Mouse (Mus musculus) embryonic stem cell, embryonic (primary cell): ENCODE data around the gene Fam172a.

Experiments
- CTCF ChIA-PET, 4 experiments: fragments of 300-600 bp in 2 of 4; fragments of 350-600 bp in 2 of 4; sonication (Branson Sonifier 250); formaldehyde crosslinking; loops; one replicate each; lab custom pipeline; 2022; ENCODE audit warnings: inconsistent platforms in 2 of 4; lab: Charles Lee
- POLR2A ChIA-PET, 4 experiments: fragments of 300-600 bp in 2 of 4; fragments of 350-600 bp in 2 of 4; sonication (Branson Sonifier 250); formaldehyde crosslinking; loops; one replicate each; lab custom pipeline; 2022; ENCODE audit warnings: antibody characterized with exemption in 4 of 4, inconsistent platforms in 1 of 4; lab: Charles Lee

Gene Fam172a

DNA sequence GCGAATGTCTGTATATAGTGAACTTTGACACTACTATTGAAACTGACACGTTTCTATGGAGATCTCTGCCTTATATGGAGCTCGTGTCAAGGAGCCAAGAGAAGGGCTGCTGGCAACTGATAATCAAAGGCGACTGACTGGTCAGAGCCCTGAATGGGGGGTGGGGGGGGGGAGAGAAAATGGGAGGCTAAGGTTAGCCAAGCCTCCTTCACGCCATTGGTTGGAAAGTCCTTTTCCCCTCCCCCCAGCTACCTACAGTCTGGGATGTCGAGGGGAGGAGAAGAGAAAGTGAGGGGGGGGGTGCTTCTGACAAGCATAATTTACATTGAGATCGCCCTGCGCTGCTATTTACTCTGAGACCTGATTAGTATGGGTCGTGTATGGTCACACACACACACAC is 498.6 kb downstream of the Fam172a start:
- ChIA-PET POLR2A (interaction anchor here in 3 of 4 experiments (0.6 to 2.5 kb wide), 4 partner anchors 10 to 104 kb away, joined by 3 to 10 read pairs (median 3); no protein-coding TSS in a partner anchor), CTCF (interaction anchor here in 2 of 4 experiments (0.6 to 0.8 kb wide), 4 partner anchors 13 to 263 kb away, joined by 3 to 5 read pairs (median 3); no protein-coding TSS in a partner anchor)

DNA sequence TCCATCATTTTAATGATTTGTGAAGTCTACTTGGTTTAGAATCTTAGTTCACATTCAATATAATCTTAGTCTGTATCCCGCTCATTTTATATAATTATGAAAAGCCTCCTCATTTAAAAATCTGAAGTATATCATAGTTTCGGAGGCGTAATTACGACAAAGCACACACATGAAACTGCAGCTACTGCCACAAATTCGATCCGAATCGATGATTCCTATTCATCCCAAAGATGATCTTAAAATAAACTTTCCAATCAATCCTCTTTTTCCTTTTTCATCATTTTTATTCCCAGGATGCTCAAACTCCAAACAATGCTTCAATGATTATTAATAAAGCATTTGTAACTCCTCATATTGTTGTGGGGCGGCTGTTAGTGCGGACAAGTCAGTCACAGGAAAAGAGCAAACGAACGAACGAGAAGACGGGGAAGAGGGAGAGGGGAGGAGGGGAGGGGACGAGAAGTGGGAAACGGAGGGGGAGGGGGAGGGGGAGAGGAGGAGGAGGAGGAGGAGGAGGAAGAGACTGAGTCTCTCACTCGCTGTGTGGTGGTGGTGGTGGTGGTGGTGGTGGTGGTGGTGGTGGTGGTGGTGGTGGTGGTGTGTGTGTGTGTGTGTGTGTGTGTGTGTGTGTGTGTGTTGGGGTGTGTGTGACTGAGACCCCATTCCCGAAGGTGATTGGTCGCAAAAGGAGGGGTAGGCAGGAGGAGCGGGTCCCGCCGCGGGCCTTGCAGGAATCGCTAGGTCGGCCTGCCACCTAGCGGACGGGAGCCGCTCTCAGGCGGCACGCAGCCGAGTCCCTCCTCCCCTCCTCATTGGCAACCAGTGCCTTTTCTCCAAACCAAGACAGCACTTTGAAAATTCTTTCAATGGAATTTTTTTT is 499.4 kb downstream of the Fam172a start:
- CTCF ChIA-PET, result no interaction called here
- POLR2A ChIA-PET, result interaction anchor here in 2 of 4 experiments (0.6 to 0.7 kb wide), 2 partner anchors 38 to 52 kb away, joined by 3 read pairs; no protein-coding TSS in a partner anchor

DNA sequence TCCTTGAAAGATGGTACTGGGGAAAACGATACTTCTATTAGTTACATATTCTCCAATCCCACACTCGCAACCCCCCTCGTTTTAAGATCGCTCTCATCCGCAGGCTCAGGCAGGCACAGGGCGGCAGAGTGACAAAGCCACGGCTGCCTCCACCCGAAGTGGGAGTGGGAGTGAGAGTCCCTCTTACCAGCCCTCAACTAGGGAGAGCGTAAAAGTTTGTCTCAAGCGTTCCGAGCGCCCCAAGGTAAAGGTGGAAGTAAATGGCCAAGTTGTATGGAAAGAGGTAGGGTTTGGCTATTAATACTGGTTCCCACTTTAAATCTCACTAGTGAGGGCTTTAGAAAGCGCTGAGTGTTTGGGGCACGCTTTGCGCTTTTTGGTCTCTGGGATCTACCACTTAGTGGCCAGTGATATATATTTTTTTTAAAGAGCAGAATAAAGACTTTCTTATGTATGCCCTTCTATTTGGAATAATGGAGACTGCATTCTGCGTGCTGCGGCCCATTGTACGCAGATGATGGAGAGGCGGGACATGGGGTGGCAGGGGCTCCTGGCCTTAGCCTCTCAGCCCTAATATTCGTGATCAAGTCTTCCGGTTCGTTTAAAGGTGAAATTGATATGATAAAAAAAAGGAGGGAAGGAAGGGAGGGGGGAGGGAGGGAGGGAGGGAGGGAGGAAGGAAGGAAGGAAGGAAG is 500.2 kb downstream of the Fam172a start:
- CTCF ChIA-PET, result no interaction called here
- POLR2A ChIA-PET, result no interaction called here

- CTCF ChIA-PET, result interaction anchor here in 2 of 4 experiments (0.6 to 1.2 kb wide), 4 partner anchors 9 to 77 kb away, joined by 3 to 5 read pairs (median 4); no protein-coding TSS in a partner anchor
- POLR2A ChIA-PET, result interaction anchor here in 3 of 4 experiments (0.6 to 2.1 kb wide), 4 partner anchors 8 to 118 kb away, joined by 3 to 8 read pairs (median 4); no protein-coding TSS in a partner anchor
Measured at GRCm38 (mm10) chr13:78202574-78203347, 500.9 kb downstream of the Fam172a start.

GRCm38 (mm10) chr13:78203348-78204061 is 501.7 kb downstream of the Fam172a start:
- POLR2A ChIA-PET, result interaction anchor here in 3 of 4 experiments (0.6 to 2.1 kb wide), 4 partner anchors 9 to 118 kb away, joined by 3 to 8 read pairs (median 4); no protein-coding TSS in a partner anchor
- CTCF ChIA-PET, result interaction anchor here in 2 of 4 experiments (0.6 to 1.2 kb wide), 4 partner anchors 10 to 78 kb away, joined by 3 to 5 read pairs (median 4); no protein-coding TSS in a partner anchor

GRCm38 (mm10) chr13:78205426-78205825 is 503.6 kb downstream of the Fam172a start:
- POLR2A ChIA-PET, result interaction anchor here in 1 of 4 experiments (1.8 kb wide), 1 partner anchor 13 kb away, joined by 4 read pairs; no protein-coding TSS in a partner anchor
- CTCF ChIA-PET, result interaction anchor here in 1 of 4 experiments (0.7 kb wide), 1 partner anchor 29 kb away, joined by 3 read pairs; no protein-coding TSS in a partner anchor

DNA sequence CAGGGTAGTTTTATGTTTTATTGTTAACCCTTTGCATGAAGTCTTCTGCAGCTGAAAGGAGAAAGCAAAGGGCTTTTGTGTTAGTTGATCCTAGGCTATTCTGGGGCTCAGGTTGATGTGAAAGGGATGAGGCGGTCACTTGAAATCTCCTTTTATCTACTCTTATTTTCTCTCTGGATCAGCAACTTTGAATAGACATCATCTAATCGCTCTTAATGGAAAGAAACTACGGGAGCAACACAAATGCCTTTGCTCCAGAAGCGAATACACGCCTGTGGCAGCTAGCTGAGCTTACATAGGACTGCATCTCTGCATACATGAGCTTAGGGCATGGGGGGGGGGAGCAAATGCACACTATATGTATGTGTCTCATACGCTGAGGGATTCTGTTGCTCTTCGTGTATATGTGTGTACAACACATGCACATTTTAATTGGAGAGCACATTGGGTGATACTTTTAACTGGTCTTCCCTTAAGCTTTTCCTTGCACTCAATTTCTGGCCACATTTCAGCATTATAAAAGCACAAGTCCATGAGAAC is 505.1 kb downstream of the Fam172a start:
- POLR2A ChIA-PET, result no interaction called here

DNA sequence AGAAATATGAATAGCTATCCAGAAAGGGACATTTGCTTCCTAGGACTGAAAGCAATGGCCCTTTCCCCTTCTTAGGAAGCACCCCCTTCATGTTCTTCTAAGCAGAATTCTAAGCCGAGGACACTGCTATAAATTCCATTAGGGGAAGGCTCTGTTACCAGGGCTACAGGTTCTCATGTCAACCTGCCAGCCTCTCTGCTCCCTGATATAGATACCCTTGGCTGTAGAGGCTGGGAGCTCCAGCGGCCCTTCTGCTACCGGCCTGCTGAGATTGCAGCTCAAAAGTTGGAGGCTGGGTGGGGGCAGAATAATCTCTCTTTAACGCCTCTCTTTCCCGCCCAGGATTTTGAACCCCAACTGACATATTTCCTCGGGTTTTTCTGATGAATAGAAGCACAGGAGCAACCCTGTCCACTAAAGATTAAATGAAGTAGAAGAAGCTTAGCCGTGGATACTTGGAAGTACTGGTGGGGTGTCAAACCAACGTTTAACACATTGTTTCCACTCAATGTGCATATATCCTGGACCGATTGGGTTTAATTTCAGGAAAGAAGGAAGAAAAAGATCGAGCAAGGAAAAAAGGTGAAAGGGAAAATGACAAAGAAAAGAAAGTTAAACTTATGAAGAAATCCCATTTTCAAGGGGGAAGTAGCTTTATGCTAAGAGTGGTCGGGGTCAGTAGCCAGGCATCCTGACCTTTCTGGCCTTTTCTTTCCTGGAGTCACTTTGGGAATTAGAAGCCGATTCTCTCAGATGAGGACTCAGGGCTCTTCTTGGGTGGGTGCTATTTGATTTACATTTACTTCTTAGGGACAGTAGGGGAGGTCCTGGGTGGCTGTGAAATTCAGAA is 506.2 kb downstream of the Fam172a start:
- ChIA-PET POLR2A (interaction anchor here in 2 of 4 experiments (0.6 to 1.9 kb wide), 3 partner anchors 14 to 1438 kb away, joined by 3 to 7 read pairs (median 3); no protein-coding TSS in a partner anchor), CTCF (no interaction called here)

More for the DNA sequence above, 505.1 kb downstream of the Fam172a start:
- CTCF ChIA-PET, result interaction anchor here in 1 of 4 experiments (0.6 kb wide), 1 partner anchor 287 kb away, joined by 3 read pairs; no protein-coding TSS in a partner anchor

GRCm38 (mm10) chr13:78208689-78209410 is 507.0 kb downstream of the Fam172a start:
- ChIA-PET POLR2A (interaction anchor here in 2 of 4 experiments (0.6 to 1.9 kb wide), 2 partner anchors 14 to 1439 kb away, joined by 3 to 7 read pairs; no protein-coding TSS in a partner anchor), CTCF (no interaction called here)

DNA sequence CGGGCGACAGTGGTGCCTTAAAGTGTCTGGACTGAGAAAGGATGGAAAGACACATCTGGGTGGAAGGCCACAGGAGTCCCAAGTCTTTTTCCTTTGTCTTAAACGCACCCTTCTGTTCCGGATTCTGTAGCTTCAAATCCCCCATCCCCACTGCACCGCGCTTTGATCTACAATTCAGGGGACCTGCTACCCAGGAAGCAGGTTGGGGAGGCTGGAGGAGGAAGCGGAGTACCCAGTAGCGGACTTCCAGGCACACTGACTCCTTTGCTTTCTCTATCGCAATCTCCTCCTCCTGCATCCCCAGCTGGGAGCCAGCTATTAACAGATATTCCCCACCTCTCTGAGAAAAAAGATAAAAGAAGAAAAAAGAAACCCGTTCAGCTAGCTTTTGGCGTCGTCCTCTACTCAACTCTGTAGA is 507.8 kb downstream of the Fam172a start:
- CTCF ChIA-PET, result interaction anchor here in 2 of 4 experiments (0.6 to 1.3 kb wide), 2 partner anchors 11 to 12 kb away, joined by 4 read pairs; partner anchors contain the start of gene Nr2f1 (in 1 of the 2)
- POLR2A ChIA-PET, result interaction anchor here in 1 of 4 experiments (1.9 to 2.2 kb wide), 3 partner anchors 10 to 15 kb away, joined by 6 to 10 read pairs (median 7); partner anchors contain the start of gene Nr2f1

DNA sequence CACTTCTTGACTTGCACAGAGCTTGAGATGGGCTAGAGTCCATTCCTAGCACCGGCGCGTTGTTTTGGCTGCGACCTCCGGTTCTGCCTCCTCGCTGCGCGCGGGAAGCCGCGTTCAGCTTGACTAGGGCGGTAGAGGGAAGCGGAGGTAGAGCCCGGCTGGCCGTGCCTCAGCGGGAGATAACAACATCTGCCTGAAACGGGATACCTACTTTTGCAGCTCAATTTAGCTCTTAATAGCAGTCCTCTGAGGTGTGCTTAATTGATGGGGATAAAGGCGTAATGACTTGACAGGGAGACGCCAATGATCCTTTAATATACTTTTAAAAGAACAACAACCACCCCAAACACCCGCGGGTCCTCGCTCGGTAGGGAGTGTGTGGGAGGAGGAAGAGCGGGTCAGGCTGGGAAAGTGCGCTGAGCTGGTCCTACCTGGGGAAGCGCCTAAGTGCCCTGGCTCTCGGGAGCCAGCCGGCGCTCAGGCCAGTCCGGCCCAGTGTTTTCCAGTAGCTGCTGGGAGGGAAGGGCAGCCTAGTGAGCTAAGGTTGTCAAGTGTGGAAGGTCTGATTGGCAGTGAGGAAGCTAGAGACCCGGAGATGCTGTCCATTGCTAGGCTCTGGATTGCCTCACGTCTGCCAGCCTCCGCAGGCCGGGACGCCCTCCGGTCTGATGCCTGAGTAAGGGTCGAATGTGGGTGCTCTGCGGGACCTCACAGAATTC is 508.4 kb downstream of the Fam172a start:
- ChIA-PET POLR2A (interaction anchor here in 3 of 4 experiments (0.6 to 2.2 kb wide), 5 partner anchors 11 to 47 kb away, joined by 3 to 10 read pairs (median 6); partner anchors contain the start of gene Nr2f1 (in 1 of the 3)), CTCF (interaction anchor here in 3 of 4 experiments (0.6 to 1.3 kb wide), 3 partner anchors 11 to 884 kb away, joined by 4 read pairs; partner anchors contain the start of gene Nr2f1 (in 1 of the 3))

DNA sequence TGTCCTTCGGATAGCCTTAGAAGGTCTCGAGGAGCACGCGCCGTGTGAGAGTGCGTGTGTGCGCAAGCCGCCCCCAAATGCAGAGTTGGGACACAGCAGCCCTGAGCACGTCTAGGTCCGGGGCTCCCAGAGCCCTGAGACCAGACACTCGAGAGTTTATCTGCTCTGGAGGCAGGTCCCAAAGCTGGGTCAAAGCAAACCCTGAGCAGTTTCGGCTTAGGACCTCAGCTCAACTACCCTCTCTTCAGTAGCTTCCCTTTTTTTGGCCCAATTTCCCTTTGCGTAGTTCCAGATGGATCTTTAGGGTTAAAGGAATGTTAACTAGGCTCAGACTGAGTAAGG is 508.9 kb downstream of the Fam172a start:
- ChIA-PET CTCF (interaction anchor here in 2 of 4 experiments (0.6 to 1.3 kb wide), 2 partner anchors 12 to 885 kb away, joined by 4 read pairs; partner anchors contain the start of gene Nr2f1 (in 1 of the 2)), POLR2A (interaction anchor here in 2 of 4 experiments (0.8 to 2.2 kb wide), 3 partner anchors 11 to 48 kb away, joined by 3 to 10 read pairs (median 6); partner anchors contain the start of gene Nr2f1 (in 1 of the 2))

DNA sequence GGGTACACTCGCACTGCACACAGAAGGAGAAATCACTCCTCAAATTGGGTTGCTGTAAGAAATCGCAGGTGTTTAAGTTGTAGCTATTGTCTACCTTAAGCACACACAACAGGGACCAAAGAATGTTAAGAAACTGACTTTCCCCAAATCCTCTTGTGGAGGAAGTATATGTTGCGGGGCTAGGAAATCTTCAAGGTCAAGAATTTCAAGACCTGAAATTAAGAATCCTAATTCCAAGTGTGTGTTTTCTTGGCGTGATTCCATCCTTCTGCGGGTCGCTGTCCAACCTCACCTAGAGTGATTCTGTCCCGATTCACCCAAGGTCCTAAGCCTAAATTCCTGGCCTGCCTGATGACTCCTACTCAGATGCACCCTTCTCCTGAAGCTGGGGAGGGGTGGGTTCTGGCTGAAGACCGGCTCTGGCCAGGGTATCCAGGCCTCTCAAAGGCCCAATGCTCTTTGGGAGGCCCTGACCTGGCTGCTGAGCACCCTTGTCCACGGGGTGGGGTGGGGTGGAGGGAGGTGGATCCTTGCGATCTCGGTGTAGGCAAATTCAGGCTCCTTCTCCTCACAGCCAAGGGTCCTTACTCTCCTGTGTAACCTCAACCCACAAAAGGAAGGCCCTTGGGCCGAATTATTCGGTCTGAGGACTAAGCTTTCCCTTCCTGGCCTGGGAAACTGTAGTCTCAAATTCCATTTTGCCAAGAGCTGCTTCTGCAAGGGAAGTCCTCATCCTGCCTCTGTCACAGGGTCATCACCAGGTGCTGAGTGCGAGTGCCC is 509.6 kb downstream of the Fam172a start:
- ChIA-PET POLR2A (interaction anchor here in 1 of 4 experiments (1.9 to 2.2 kb wide), 2 partner anchors 12 to 14 kb away, joined by 6 to 10 read pairs; partner anchors contain the start of gene Nr2f1), CTCF (no interaction called here)

GRCm38 (mm10) chr13:78212111-78212510 is 510.3 kb downstream of the Fam172a start:
- CTCF ChIA-PET, result no interaction called here
- POLR2A ChIA-PET, result no interaction called here
